Mouse (Mus musculus): ENCODE measurements around the gene Fam135a.

Fam135a gene

DNA sequence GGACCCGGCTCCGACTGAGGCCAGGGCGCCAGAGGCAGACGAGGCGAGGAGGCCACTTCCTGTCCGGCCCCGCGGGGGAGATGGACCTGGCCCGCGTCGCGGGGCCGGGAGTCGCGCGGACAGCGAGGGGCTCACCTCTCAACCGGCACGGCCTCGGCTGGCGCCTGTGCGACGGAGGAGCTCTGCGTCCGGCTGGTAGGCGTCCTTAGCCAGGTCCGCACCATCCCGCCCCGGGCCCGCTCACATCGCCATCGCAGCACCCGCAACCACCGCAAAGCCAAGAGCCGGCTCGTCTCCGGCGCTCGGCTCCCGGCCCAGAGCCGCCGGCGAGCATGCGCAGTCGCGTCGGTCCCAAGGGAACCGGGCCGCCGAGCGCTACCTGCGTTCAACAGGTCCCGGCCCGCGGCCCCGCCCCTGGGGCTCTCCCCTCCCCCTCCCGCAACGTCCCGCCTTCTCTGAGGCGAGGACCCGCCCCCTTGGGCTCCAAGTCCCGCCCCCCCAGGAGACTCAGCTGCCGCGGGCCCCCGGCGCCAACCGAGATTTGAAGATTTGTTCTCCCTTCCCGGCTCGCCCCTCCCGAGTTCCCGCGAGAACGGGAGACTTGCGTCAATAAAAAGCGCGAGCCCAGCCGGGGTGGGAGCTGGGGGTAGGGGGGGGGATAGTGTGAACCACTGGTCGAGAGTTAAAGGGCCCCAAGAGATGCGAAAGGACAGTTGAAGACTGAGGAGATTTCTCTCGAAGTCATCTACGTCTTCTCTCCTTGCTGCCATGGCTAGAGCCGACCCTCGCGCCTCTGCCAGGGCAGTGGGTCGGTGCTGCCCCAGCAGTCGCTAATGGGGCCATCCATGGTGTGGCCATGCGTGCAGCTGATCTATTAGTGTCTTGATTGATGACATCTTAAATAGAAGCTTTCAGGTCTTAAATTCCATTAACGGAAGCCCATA is at the start of gene Fam135a:
Gene Fam135a (minus strand): TSS at position 416 of the 944 bp plus-strand sequence.
- peak; percentile 92 for DNase-seq (ENCODE audit: low spot score)

DNA sequence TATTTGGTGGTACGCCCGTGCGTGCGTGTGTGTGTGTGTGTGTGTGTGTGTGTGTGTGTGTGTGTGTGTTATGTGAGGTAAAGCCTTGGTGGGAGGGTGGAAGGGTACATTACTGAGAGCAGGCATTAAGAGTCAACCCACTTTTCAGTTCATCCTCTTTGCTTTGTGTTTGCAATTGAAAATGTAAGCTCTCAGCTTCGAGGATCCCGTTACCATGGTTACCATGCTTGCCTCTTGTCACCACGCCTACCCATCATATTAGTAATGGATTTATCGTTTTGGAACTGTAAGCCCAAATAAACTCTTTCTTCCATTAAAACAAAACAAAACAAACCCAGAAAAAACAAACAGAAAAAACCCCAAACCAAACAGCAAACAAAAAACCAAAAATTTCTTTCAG is 43.4 kb upstream of the Fam135a start:
- no peak for DNase-seq (ENCODE audit: low spot score)

DNA sequence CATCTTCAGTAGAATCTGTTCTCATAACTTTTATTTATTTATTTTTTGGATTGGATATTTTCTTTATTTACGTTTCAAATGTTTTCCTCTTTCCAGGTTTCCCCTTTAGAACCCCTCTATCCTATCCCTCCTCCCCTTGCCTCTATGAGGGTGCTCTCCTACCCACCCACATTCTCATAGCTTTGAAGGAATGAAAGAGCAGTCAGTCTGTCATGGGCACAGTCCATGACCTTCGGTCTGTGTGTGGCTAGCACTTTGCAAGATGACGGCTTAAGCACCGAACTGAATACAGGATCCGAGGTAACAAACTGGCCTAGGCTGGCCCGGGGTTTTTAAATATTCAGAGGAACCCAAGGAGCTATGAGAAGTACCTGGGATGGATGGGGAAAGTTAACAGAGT is 40.4 kb upstream of the Fam135a start:
- no peak for DNase-seq (ENCODE audit: low spot score)

DNA sequence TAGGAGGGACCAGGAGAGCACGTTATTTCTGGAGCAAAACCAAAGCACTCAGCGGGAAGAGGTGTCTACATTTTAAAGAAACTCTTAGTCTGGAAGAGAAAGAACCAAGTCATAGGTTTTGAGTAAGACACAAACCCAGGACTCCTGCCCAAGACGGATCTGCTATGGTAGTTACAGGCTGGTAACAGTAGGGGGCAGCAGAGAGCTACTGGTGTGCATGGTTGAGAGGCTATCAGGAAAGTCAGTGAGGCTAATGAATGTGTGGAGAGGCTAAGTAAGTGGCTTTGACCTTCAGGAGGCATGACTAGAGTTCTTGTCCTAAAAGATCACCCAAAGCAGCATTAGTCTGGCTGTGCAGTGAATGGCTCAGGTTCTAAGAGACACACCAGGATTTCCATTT is 37.0 kb upstream of the Fam135a start:
- peak; percentile 66 for DNase-seq (ENCODE audit: low spot score)

DNA sequence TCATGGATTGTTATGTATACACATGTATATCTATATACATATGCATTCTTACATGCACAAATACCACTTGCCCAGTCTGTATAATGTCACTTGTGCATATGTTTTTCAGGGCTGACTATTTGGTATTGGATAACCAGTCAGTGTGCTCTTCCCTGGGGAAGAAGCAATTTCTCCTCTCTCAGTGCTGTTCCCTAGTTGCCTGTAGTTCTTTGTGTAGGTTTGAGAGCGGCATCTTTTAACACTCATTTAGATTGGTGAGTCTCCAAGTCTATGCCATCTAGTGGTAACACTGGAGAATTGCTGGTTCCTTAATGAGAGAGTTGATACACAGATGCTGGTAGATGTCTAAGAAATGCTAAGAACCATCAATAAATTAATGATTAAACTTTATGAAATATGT is 34.7 kb upstream of the Fam135a start:
- DNase-seq (ENCODE audit: low spot score) = no peak

DNA sequence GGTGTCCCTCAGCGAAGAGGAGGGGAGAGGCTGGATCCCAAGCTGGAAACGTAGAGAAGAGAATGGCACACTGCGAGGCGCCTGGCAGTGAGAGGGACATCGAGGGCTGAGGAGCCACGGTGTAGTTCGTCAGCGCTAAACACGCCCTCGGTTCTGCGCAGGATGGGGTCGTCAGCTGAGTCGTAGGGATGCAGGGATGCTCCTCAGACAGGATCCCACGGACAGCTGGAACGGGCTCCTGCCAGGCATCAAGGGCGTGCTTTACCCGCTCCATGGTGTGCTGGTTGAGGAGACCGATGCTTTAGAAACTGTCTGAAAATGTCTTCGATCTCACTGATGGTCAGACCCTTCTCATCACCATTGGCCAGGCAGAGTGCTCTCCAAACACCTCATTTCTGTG is 33.7 kb upstream of the Fam135a start:
- DNase-seq (ENCODE audit: low spot score) = no peak

DNA sequence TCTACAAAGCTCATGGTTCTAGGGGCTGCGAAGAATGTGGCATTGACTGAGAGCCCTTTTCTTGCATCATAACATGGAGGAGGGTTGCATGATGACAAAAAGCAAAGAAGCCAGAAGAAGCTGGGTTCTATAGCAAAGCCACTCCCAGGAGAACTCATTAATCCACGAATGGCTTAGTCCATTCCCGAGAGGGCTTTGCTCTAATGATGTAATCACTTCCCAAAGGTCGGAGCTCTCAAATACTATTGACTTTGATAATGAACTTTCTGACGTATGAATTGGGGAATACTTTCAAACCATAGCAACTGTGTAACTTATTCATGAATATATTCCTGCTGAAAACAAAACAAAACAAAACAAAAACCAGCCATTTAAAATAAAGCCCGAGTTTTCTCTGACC is 27.7 kb upstream of the Fam135a start:
- DNase-seq (ENCODE audit: low spot score) = no peak

DNA sequence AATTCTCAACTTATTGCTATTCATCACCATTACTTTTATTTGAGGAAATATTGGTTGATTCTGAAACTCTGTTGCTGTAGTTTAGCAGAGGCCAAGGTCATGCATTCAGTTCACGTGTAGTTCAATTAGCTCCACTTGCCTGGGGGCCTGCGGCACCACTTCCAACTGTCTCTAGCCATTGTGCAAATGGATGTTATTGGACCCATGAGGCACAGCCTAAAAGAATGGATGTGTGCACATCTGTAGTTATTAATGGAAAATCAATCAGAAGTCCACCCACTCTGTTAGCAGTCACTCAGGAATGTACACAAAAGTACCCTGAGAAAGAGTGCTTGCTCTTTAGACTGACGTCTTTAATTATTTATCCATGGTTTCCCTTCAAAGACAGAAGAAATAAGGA is 24.5 kb upstream of the Fam135a start:
- no peak for DNase-seq (ENCODE audit: low spot score)

DNA sequence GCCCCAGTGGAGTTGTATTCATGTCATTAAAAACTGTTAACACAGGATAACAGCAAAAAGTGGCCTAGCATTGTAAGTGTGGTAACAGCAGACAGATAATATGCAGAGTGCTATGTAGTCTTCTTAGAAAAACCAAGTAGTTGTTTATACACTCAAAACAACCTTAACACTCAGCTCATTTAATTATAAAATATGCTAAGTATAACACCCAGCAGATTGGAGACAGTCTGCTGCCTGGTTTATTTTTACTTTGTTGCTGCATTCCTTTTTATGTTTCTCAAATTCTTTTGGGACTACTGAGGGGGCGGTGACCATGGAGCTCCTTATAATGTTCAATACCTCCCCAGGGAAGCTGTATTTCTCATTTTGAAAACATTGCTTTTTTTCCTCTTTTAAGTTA is 22.4 kb upstream of the Fam135a start:
- peak; percentile 42 for DNase-seq (ENCODE audit: low spot score)

DNA sequence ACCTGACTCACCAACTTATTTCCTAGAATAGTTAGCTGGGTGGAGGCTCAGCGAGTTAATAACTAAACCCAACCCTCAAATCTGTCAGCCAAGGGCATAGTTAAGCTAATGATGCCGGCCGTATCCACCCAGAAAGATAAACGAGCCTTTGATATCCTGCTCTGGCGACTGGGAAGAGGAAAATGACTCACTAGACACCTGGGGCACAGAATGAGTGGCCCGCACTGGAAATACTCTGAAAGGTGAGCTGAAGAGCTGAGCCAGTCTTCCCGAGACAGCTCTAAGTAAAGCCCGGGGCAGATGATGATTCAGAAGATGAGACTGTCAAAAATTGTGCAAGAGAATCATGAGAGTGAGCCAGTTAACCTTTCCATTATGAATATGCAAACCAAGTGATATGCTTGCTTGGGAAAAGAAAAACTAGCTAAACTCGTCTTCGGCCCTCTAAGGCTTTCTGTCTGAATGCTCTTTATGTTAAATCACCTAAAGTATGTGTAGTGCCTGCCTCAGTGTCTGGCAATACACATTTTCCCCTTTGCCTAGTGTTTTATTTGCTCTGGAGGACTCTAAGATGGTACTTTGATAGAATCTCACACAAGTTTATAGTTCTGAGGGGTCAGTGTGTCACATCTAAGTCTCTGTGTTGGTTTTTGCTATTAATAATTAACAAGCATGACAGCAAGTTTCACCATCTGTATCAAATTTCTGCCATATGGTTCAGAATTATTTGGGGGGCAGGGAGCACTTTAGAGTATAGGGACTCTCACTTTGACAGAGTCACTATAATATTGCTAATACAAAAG is 8.0 kb upstream of the Fam135a start:
- no peak for DNase-seq (ENCODE audit: low spot score)

DNA sequence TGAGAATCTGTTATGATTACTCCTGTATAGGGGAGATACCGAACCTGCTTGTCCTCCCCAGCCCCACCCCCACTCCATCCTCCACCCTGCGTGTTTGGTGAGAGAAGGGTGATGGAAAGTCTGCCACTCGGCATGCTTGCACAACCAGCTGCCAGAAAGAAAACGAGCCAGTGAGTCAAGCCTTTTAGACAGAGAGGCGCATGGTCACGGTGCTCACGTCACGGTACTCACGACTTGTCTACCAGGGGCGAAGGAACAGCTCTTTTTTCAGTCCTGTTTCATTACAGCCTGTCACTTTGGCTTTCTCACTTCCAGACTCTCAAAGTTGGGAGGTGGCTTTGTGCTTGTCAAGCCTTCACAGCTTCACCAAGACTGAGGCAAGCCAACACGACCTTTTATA is 7.2 kb upstream of the Fam135a start:
- DNase-seq (ENCODE audit: low spot score) = no peak

DNA sequence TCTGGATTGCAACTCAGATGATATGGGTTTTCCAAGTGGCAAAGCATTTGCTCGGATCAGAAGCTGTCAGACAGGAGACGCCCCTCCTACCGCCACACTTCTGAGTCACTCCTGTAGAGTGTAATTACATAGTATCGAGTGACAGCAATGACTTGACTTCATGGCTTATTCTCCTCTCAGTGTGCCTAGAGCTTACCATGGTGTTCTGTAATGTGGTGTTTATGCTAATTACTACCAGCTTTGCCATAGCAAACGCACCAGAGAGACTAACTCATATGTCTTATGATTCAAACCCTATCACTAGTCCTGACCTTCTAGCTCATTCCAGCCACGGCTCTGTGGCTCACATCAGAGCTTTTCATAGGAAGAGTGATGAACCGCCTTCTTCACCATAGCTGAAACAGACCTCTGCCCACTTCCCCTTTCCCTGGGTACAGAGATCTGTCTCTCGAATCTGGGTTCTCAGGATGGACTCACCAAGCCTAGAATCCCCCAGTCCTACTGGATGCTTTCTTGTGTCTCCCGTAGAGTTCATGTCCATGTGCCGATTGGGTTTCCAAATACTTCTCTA is 2.5 kb upstream of the Fam135a start:
- DNase-seq (ENCODE audit: low spot score) = no peak

DNA sequence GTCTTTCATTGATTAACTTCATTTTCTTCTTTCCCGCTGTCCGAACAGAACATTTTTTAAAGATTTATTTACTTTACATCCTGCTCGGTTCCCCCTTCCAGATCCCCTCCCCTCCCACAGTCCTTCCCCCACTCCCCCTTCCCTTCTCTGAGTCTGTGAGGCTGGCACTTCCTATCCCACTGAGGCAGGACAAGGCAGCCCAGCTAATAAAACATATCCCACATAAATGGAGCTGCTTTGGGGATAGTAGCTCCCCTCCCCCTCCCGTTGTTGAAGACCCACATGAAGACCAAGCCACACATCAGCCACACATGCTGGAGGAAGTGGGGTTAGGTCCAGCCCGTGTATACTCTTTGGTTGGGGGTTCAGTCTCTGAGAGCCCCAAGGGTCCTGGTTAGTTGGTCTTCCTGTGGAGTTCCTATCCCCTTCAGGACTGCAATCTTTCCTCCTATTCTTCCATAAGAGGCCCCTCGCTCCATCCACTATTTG is 773 bp upstream of the Fam135a start:
- peak; percentile 15 for DNase-seq (ENCODE audit: low spot score)

DNA sequence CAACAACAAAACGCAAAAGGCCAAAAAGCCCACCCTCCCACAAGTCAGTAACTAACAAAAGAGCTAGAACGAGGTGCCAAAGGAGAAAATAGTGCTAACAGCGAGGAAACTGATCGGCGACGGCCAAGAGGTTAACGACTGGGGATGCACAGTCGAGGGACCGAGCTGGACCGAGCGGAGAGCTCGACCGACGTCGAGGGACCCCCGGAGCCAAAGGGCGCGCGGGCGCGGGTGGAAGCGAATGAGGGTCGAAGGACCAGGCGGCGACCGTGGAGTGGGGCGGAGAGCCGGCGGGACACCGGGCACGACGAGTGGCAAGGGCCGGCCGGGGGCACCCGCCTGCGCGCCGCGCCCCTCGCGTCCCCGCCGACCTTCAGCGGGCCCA is 608 bp downstream of the Fam135a start:
- peak; percentile 18 for DNase-seq (ENCODE audit: low spot score)

DNA sequence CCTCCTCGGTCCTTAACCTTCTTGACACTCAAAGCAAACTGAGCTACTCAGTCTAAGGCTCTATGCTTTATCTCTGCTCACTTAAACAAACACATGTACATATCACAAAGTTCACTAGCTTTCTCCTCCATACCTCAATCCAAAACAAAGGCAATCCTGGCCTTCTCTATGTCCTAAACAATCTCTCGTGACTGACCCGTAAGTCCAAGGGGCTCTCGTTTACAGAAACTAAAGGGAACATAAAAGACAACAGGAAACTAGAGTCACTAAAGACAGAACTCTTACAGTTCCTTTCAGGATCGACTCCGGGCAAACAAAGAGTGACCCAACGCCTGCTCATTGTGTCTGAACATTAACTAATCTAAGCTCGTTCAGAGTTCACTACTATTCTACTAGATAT is 2.6 kb downstream of the Fam135a start:
- DNase-seq (ENCODE audit: low spot score) = no peak

DNA sequence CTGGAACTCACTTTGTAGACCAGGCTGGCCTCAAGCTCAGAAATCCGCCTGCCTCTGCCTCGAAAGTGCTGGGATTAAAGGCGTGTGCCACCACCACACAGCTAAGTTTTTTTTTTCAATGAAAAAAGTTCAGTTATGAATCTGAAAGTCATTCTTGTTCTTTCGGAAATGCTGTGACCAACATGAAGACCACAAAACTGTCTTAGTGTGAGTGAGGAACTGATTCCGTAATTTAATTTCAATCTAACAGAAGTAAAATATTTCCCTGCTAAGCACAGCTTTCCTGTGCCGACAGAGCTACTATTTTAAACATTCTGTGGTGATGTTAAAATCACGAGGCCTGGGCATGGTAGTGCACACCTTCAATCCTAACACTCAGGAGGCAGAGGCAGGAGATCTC is 7.7 kb downstream of the Fam135a start:
- DNase-seq (ENCODE audit: low spot score) = no peak

DNA sequence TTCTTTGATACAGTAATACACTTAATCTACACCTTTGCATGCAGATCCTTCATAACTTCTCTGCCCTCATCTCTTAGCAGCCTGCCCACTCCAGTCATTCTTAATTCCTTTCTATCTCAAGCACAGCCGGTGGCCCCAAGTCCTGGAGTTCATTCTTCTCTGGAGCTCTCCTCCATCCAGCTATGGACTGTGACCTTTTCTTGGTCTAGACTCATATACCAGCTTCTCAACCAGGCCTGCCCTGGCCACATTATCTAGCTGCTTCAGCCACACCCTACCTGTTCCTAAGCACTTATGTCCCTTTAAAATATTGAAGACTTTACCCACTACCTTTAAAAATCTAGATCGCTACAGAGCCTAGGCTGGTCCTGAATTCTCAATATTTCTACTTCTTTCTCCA is 9.5 kb downstream of the Fam135a start:
- DNase-seq (ENCODE audit: low spot score) = no peak

DNA sequence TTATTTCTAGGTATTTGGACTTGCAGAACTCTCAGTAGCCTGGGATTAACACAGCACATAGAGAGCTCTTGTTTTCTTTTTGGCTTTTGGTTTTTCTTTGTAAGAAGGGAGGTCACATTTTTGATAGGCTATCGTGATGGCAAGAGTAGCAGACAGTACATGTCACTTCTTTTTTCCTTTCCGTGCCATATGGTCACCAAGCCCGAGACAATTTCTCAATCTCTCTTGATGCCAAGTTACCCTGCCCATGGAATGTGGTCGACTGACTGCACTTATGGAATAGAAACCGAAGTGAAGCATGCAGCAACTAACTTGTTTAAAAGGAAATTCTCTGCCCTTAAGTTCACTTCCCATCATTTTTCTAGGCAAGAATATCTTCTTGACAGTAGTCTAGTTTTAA is 10.0 kb downstream of the Fam135a start:
- no peak for DNase-seq (ENCODE audit: low spot score)

DNA sequence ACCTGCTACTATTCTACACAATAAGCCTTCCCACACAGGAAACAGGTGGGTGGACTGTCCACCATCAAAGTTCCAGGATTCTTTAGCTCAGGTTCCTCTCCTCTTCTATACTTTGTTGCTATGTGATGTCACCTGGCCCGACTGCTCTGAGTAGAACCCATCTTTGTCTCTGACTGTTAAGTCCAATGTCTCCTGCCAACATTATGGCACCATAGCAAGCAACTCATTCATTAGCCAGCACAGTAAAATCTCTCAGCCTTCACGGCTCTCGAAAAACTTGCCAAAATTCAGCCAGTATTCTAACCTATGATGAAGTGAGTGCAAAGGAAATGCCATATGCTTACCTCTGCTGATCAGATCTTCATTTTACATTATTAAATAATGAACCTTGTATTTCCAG is 14.0 kb downstream of the Fam135a start:
- no peak for DNase-seq (ENCODE audit: low spot score)

DNA sequence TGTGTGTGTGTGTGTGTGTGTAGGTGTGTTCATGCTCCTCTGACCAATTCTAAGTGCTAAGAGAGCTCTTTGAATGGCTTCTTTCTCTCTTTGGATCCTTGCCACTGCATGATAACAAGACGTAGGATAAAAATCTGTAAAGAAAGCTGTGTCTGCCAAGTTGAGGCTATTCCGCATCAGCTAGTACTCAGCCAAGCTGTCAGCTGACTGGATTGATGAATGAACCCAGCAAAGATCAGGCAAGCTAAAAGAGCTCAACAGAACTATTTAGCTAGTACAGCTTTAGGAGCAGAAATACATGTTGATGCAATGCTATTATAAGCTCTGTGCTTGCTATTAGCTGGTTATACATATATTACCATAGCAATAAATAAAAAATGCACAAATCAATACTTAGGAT is 25.7 kb downstream of the Fam135a start:
- no peak for DNase-seq (ENCODE audit: low spot score)

DNA sequence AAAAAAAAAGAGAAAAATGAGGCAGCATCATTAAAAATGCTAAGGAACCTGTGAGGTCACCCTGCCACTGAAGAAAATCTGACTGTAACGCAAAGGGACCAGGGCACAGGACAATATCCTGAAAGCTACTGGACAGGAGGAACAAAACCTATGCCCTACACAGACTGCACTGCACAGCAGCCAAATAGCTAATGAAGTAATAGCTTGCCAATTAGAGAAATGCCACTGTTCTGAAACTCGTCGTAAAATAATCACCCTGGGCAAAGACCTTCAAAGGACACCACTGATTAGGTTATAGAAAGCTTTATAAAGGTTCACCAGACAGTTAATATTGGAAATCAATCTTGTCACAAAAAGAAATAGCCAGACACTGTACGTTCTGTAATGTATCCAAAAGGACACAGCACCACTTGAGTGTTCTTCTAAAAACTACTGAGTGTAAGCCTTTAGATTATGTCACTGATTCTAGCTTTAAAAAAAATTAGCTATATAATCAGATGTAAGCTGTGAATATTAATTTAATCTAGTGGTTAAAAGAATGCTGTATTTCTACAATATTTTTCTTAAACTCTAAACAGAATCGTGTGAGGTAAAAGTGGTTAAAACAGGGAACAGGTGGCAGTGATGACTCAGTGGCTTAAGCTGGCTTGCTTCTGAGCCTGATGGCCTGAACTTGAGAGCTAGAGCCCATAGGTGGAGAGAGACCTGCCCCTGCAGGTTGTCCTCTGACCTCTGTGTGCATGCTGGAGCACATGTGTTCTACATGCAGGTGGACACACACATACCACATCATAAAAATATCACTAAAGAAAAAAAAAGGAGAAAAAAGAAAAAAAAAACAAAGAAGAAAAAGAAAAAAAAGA is 26.5 kb downstream of the Fam135a start:
- DNase-seq (ENCODE audit: low spot score) = no peak

DNA sequence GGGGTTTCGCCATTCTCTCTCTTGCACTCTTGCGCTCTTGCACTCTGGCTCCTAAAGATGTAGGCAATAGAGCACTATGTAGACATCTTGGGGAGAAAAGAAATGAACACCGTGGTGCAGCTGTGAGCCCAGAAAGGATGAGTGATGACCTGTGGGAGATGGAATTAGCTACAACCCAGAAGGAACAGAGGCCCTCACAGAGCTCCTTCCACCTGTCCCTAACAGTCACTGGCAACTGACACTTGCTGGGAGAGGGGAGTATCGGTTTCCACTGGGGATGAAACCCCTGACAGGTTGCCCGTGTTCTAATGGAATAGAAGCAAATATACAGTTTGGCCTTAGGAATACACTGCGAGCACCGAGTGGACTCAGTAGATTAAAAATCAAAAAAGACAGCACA is 31.3 kb downstream of the Fam135a start:
- no peak for DNase-seq (ENCODE audit: low spot score)
